Mouse (Mus musculus): ENCODE measurements around the gene Dusp27. TPM values are rescaled to one million over a fixed set of nuclear protein-coding genes. Genes with fewer than 3 reads are reported as not detected.
"Not testable (repeated sequence)": the region's sequence is repeated elsewhere in the genome, so short reads cannot be mapped to it uniquely, and the experiment has no call there.

Dusp27 gene
- total RNA-seq, 2 experiments from 2014 or later: 0.07 to 0.10 TPM

- DNase-seq: no peak
Observed at GRCm38 (mm10) chr1:166142369-166142768, 14.6 kb upstream of the Dusp27 start.

DNA sequence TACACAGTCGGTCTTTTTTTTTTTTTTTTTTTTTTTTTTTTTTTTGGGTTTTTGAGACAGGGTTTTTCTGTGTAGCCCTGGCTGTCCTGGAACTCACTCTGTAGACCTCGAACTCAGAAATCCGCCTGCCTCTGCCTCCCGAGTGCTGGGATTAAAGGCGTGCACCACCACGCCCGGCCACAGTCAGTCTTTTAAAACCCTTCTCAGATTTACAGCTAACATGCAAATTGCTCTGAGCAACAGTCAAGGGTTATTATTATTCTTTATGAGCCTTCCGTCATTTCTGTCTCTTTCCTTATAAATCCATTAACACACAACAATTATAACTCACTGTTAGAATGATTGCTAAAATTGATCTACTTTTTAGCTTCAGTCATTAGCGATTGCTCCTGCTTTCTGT, 14.1 kb upstream of the Dusp27 start:
- DNase-seq: not testable (repeated sequence)

DNA sequence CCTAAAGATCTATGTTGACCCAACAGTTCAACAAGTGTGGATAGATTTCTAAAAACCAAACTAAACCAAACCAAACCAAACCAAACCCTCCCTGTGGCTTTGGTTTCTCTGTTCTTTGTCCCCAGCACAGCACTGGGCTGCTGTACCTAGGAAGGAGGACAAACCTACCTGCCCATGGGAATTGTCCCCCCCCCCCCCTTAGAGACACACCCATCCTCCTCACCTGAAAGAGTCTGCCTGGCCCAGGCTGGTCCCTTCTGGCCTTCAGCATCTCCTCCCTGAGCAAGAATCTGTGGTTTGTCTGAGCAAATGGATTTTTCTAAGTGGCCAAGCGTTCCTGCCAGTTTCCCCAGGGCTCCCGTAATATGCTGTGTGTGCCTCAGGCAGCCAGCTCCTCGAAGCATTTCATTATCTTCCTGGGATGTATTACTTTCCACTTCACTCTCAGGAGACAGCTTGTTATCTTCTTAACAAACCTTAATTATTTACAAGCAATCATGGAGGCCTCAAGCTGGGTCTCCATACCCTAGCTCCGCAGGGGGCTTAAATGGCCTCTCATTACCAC, 12.0 kb upstream of the Dusp27 start:
- DNase-seq: no peak

GRCm38 (mm10) chr1:166139113-166139512, 11.4 kb upstream of the Dusp27 start:
- DNase-seq: no peak

- DNase-seq: peak; percentile 83 to 86
Observed at GRCm38 (mm10) chr1:166138136-166138535, 10.4 kb upstream of the Dusp27 start.

DNA sequence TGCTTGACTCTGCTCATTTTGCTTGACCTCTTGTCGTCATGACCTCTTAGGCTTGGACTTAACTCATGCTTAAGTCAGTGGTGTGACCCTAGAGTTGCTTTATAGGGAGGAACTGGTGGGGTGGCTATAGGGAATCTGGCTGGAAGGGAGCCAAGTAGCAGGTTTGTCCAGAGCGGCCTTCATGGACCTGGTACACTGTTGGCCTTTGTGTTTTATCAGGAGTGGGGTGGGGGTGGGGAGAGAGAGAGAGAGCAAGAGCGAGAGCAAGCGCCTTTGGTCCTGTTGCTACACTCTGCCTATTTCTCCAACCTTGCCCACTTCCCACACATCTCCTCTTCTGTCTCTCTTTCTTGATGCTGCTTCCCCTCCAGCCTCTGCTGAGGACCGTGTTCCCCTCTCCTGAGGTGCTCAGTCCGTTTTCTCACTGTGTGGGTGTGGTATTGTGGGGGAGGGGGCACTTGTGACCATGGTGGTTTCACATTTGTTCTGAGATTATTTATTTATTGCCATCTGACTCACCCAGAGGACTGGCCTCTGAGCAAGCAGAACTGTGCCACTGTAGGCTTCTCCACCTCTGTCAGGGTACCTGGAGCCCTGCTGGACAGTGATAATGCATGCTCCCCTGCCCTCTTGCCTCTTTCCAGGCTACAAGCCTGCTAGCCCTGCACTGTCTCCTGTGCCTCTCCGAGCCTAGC, 9.7 kb upstream of the Dusp27 start:
- DNase-seq: peak; percentile 70 to 85

DNA sequence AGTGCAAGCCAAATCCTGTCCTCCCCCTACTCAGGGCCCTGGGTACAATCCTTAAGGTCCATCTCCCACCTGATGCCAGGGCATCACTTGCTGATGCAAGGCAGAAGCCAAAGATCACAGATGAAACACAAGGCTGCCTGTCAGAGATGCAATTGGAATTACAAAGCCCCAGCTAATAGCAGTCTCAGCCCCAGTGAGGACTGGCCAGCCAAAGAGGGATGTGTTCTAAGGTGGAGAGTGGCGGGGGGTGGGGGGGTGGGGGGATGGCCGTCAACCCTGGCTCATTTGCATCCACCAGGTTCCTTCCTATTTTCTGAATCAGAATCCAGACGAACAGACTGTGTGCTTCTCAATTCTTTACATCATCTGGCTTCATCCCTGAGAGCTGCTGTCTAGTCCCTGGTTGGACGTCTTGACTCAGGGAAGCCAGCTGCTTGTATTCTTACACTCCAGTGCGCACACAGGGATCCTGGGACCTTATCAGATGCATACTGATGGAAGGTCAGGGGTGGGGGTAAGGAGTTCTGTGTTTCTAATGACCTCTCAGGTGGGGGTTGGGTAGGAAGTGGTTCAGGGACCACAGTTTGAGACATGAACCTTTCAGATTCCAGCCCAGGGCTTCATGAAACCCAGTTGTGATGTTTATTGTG, 7.5 kb upstream of the Dusp27 start:
- DNase-seq: no peak

GRCm38 (mm10) chr1:166132367-166132766, 4.6 kb upstream of the Dusp27 start:
- no peak for DNase-seq

- DNase-seq: no peak
Observed at GRCm38 (mm10) chr1:166130224-166130860, 2.6 kb upstream of the Dusp27 start, which contains the start of gene Gpa33. TSS of gene Gpa33 (plus strand) at chr1:166130238.

DNA sequence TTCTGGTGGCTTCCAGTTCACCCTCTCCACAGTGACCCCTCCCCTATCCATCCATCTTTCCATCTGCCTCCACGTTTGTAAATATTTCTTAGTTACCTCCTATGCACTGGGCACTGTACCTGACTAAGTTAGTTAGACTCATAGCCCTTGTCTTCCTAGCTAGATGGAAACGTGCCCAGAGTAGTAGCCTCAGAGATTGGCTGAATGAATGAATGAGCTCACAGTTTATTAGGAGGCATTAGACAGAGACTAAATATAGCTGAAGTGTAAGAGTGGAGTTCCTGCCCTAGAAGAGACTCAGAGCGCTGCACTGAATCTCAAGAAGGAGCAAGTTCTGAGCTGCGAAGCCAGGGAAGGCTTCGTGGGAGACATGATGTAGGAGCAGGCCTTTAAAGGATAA, 829 bp upstream of the Dusp27 start:
- DNase-seq: no peak

DNA sequence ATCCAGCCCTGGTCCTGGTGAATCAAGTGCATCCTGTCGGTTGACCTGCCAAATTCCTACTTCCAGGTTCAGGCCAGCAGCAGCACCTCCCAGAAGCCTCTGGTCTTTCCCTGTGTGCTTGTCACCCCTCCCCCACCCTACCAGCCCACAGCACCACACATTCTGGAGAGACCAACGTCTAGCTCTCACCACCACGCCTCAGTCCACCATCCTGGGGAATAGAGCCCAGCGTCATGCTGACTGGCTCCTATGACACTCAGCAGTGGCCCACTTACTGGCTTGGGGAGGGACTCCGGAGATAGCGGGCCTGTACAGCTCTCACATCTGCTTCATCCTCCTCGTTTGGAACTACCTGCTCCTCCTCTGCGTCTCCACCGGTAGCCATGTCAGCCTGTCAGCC, 927 bp downstream of the Dusp27 start:
- no peak for DNase-seq

GRCm38 (mm10) chr1:166126290-166126689, 1.4 kb downstream of the Dusp27 start:
- no peak for DNase-seq

- DNase-seq: no peak
Observed at GRCm38 (mm10) chr1:166124932-166125593, 2.7 kb downstream of the Dusp27 start.

DNA sequence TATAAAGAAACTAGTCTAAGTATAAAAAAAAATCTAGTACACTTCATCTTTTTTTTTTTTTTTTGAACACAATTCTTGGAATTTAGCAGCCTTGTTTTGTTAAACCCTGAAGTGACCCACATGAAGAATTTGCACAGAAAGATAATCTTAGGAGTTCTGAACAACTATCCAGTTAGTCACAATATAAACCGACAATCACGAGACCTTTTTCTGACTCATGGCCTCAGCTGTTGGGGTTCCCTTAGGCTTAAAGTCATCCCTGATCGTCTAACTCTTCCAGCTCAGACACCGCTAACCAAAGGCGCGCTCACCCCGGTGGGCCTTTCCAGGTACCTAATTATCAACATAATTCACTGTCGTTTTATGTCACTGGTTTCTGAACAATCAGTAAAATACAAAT, 4.0 kb downstream of the Dusp27 start:
- no peak for DNase-seq

- DNase-seq: no peak
Observed at GRCm38 (mm10) chr1:166123045-166123444, 4.7 kb downstream of the Dusp27 start.

DNA sequence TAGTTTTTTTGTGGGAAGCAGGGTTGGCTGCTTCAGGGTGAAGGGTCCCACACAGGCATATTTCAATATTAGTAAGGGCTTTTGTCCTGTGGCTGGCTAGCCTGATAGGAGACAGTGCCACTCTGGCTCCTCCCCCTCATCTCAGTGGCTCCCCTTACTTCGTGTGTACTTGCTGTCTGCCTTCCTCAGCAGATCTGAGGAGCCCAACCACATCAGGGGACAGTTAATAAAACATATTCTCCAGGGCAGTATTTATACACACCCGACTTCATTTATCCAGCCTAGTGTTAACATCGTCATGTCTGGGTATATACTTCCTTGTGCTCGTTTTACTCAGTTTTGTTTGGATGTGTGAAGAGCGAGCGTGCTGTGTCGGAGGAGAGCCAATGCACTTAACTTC, 5.6 kb downstream of the Dusp27 start:
- DNase-seq: no peak

DNA sequence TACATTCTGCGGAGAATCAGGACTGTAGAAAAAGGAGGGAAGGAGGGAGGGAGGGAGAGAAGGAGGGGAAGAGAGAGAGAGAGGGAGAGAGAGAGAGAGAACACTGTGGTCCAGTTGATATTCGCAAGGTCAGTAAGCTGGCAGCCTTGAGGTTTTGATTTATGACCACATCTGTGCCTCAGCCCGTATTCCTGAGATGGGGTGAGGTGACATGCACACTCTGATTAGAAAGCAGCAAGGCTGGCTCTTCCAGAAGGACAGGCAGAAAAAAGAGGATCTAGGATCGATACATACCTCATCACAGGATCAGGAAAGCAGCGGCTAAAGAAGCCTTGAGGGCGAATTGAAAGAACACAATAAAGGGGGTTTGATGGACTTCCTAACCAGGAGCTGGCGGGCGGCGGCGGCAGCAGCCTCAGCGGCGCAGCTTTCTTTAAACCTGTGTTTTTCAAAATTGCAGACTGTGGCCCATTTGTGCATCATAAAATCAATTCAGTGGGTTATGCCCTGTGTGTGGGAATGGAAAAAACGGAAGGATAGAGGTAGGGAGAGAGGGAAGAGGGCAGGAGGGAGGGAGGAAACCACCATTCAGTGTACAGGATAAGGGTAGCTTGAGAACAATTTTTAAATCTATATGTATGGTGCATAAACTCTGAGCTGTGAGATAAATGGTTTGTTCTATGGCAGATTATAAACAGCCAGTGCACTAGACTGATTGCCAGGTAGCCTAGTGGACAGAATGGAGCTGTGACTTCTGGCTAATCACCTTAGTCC, 9.7 kb downstream of the Dusp27 start:
- DNase-seq: peak; percentile 30 to 60

DNA sequence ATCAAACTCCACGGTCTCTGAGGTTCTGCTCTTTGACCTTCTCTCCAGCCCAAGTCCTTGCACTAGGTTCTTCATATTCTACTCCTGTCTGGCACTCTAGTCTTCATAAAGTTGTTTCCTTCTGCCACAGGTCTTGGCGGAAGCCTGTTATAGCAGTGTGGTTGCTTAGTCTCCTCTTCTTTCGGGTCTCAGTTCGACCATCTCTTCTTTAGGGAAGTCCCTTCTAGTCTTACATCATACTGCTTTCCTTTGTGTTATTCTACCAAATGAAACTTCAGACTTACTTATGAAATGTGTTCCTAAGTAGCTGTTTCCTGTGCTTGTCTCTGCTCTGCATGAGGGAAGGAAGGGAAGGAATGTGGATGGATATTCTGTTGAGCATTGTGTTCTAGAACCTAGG, 12.0 kb downstream of the Dusp27 start:
- no peak for DNase-seq

DNA sequence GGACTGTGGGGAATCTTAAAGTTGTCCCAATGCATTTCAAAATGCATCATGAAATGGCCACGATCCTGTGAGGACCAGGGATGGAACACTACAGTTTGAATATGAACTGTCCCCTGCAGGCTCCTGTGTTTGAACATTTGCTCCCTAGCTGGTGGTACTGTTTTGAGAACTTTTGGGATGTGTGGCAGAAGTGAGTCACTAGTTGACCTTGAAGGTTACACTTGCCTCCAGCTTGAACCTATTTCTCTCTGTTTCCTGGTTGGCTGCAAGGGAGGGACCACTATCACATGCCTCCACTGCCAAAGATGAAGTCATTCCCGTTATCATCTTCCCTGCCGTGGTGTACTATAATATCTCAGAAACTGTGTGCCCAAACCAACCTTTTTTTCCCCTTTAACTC, 12.7 kb downstream of the Dusp27 start:
- DNase-seq: peak in 1 of 2 experiments; percentile 44

- no peak for DNase-seq
Observed at GRCm38 (mm10) chr1:166105464-166105863, 22.3 kb downstream of the Dusp27 start.

GRCm38 (mm10) chr1:166104858-166105257, 22.9 kb downstream of the Dusp27 start:
- no peak for DNase-seq

All from adrenal gland, postnatal 36 days (tissue).